Mouse (Mus musculus) kidney, adult 2 months (tissue): ENCODE data around the gene Il10ra.

Experiments used
- CTCF ChIP-seq: fragments of 200-500 bp; conservative IDR thresholded peaks from 2 replicates; pipeline ENCODE4 v1.5.1; 2011; ENCODE audit warnings: low read depth, mild to moderate bottlenecking, control low read depth, low read length, moderate library complexity, mixed read lengths; ENCODE audit not compliant: insufficient read depth, insufficient read length
- POLR2A ChIP-seq: fragments of 200-500 bp; IDR thresholded peaks from one replicate; pipeline ENCODE4 v1.6.1; 2011; ENCODE audit warnings: low read depth, low read length, control low read depth

DNA sequence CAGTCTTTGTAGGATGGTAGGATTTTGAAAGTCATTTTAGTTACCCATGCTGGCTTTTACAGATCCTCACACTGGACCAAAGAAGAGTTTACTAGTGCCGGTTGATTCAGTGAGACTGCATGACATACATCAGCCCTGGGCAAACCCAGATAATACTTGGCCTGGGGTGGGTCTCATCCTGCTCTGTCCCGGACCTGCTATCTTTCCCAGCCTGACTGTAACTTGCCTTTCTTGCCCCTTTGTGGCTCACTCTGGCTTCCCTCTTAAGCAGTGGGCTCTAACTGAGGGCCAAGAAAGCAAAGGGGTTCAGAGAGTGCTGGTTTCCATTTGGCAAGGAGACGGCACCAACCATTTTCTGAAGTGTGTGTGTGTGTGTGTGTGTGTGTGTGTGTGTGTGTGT is 49.3 kb downstream of the Il10ra start:
- no peak for TF ChIP-seq POLR2A
- TF ChIP-seq CTCF, result no peak
